In the genomic region with DNA sequence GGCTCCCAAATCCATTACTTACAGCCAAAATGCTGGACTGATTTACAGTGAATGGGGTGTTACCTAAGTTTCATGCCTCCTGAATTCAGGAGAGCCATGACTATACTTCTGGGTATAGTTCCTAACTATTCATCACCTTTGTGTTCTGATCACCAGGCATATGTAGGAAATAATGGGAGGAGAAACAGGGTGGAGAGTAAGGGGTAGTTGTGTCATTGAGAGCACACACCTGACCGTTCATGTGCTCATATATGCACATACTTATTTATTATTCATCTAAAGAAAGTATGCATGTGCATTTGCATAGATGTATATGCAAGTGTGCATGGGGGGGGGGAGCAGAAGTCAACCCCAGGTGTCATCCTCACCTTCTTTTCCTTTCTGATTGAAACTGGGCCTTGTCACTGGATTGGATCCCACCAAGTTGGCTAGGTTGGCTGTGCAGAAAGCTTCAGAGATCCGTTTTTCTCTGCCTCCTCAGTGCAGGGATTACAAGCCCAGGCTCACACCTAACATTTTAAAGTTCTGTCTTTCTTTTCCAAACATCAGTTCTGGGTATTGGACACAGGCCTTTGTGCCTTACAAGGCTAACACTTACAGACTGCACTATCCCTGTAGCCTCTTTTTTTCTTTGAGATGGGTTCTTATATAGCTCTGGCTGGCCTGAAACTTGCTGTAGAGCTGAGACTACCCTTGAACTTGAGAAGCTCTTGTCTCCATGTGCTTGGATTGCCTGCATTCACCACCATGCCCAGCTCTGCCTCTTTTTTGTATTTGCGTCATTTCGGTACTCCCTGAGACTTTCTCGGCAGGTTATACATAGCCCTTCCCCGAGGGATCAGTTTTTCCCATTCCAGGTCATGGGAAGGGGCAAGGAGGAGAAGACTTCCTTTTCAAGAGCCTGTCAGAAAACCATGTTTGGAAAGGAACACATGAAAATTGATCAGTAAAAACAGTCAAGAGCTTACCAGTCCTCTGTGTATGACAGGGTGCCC, we compare ENCODE assay signal across 27 mouse cellular contexts. TPM values are rescaled to one million over a fixed set of nuclear protein-coding genes. Genes with fewer than 3 reads are reported as not detected.
DNase-seq lines count a peak whose midpoint lies in the region; ATAC-seq and TF ChIP-seq lines count a peak whose summit lies in the region.
"Had no signal": no experiment of that assay in that cellular context is flagged by ENCODE, and none has a peak within 500 bp of the region (broad histone marks: within the 10 kb centered on the region; RNA-seq: fewer than 3 reads in every experiment).

No protein-coding gene starts in this region.

- no peaks in the 10 kb centered on the region for H3K9me3 ChIP-seq in heart, embryonic 10.5 days
- H3K9me3 ChIP-seq in kidney, embryonic 16.5 days (ENCODE audit: low read length) = no peaks in the 10 kb centered on the region
- no peaks in the 10 kb centered on the region for H3K9me3 ChIP-seq in forebrain, embryonic 11.5 days (ENCODE audit: control insufficient read depth, low read length)
- H3K9me3 ChIP-seq: embryonic facial prominence, embryonic 12.5 days; embryonic facial prominence, embryonic 15.5 days; forebrain, embryonic 12.5 days; forebrain, embryonic 15.5 days; G1E; hindbrain, embryonic 10.5 days; hindbrain, embryonic 13.5 days had no signal

- WGBS in heart, embryonic 10.5 days = 80% methylated on average over 6 of the region's 6 CpGs
- WGBS in kidney, adult 2 months = 88% methylated on average over 6 of the region's 6 CpGs
- 76% methylated on average over 6 of the region's 6 CpGs for WGBS in kidney, embryonic 16.5 days
- 78% methylated on average over 6 of the region's 6 CpGs for WGBS in forebrain, embryonic 11.5 days

- no peak overlapping the region for H3K4me3 ChIP-seq in heart, embryonic 10.5 days
- no peak overlapping the region for H3K4me3 ChIP-seq in kidney, adult 2 months (ENCODE audit: insufficient read depth, low read depth, low read length)
- no peak overlapping the region for H3K4me3 ChIP-seq in kidney, embryonic 16.5 days (ENCODE audit: low read length)
- H3K4me3 ChIP-seq in testis, adult 2 months (ENCODE audit: control insufficient read depth, low read depth, low read length) = peak overlapping the region; percentile 50
- H3K4me3 ChIP-seq in forebrain, embryonic 11.5 days (ENCODE audit: low read depth, low read length) = no peak overlapping the region
- H3K4me3 ChIP-seq: embryonic facial prominence, embryonic 12.5 days; embryonic facial prominence, embryonic 15.5 days; forebrain, embryonic 12.5 days; forebrain, embryonic 15.5 days; hindbrain, embryonic 10.5 days; hindbrain, embryonic 13.5 days had no signal

- no peak overlapping the region for H3K9ac ChIP-seq in kidney, embryonic 16.5 days (replicated peaks; ENCODE audit: low read length)
- H3K9ac ChIP-seq in forebrain, embryonic 11.5 days (ENCODE audit: low read length) = no peak overlapping the region
- H3K9ac ChIP-seq: embryonic facial prominence, embryonic 12.5 days; embryonic facial prominence, embryonic 15.5 days; forebrain, embryonic 12.5 days; forebrain, embryonic 15.5 days; hindbrain, embryonic 13.5 days had no signal

- H3K4me2 ChIP-seq in kidney, embryonic 16.5 days (replicated peaks; ENCODE audit: low read depth, low read length) = no peak overlapping the region
- H3K4me2 ChIP-seq in forebrain, embryonic 11.5 days (ENCODE audit: low read depth, low read length, severe bottlenecking) = no peak overlapping the region
- H3K4me2 ChIP-seq: embryonic facial prominence, embryonic 12.5 days; embryonic facial prominence, embryonic 15.5 days; forebrain, embryonic 12.5 days; forebrain, embryonic 15.5 days; heart, embryonic 11.5 days; hindbrain, embryonic 13.5 days had no signal

- peaks cover 4% of the 10 kb centered on the region; the same call in 1 of the 2 replicates for H3K27me3 ChIP-seq in heart, embryonic 10.5 days (ENCODE audit: insufficient read depth, poor library complexity, severe bottlenecking)
- no peaks in the 10 kb centered on the region for H3K27me3 ChIP-seq in kidney, adult 2 months (replicated peaks; ENCODE audit: control insufficient read depth, insufficient read depth, low read length)
- no peaks in the 10 kb centered on the region for H3K27me3 ChIP-seq in kidney, embryonic 16.5 days (ENCODE audit: insufficient read depth, low read length)
- no peaks in the 10 kb centered on the region for H3K27me3 ChIP-seq in testis, adult 2 months (ENCODE audit: control insufficient read depth, insufficient read depth, low read length)
- no peaks in the 10 kb centered on the region for H3K27me3 ChIP-seq in forebrain, embryonic 11.5 days (ENCODE audit: control insufficient read depth, insufficient read depth, low read length)
- H3K27me3 ChIP-seq: CH12.LX; embryonic facial prominence, embryonic 12.5 days; embryonic facial prominence, embryonic 15.5 days; forebrain, embryonic 12.5 days; forebrain, embryonic 15.5 days; hindbrain, embryonic 13.5 days; Patski had no signal

- no peak for ATAC-seq in kidney, embryonic 16.5 days (ENCODE audit: low FRiP score, low TSS enrichment)
- no peak for ATAC-seq in forebrain, embryonic 11.5 days (replicated peaks; ENCODE audit: low FRiP score)
- ATAC-seq: forebrain, embryonic 15.5 days; hindbrain, embryonic 16.5 days; Patski had no signal

- H3K36me3 ChIP-seq in heart, embryonic 10.5 days = no peaks in the 10 kb centered on the region
- H3K36me3 ChIP-seq in kidney, adult 2 months (ENCODE audit: control insufficient read depth, insufficient read depth, low read length) = no peaks in the 10 kb centered on the region
- no peaks in the 10 kb centered on the region for H3K36me3 ChIP-seq in kidney, embryonic 16.5 days (ENCODE audit: insufficient read depth, low read length)
- H3K36me3 ChIP-seq in testis, adult 2 months (ENCODE audit: control insufficient read depth, insufficient read depth, low read length) = no peaks in the 10 kb centered on the region
- H3K36me3 ChIP-seq in forebrain, embryonic 11.5 days (ENCODE audit: control insufficient read depth, insufficient read depth, low read length) = no peaks in the 10 kb centered on the region
- H3K36me3 ChIP-seq: embryonic facial prominence, embryonic 12.5 days; embryonic facial prominence, embryonic 15.5 days; forebrain, embryonic 12.5 days; forebrain, embryonic 15.5 days; G1E; hindbrain, embryonic 10.5 days; hindbrain, embryonic 13.5 days had no signal

- H3K4me1 ChIP-seq in heart, embryonic 10.5 days = peaks cover 20% of the 10 kb centered on the region
- H3K4me1 ChIP-seq in kidney, adult 2 months (ENCODE audit: control insufficient read depth, insufficient read depth, low read length) = peaks cover 9% of the 10 kb centered on the region
- H3K4me1 ChIP-seq in kidney, embryonic 16.5 days (ENCODE audit: insufficient read depth, low read length) = 0 out of 2 replicates have a peak, but pooled peaks cover 9% of the 10 kb centered on the region
- no peaks in the 10 kb centered on the region; the same call in 1 of the 2 replicates for H3K4me1 ChIP-seq in testis, adult 2 months (ENCODE audit: control insufficient read depth, insufficient read depth, low read length)
- no peaks in the 10 kb centered on the region for H3K4me1 ChIP-seq in forebrain, embryonic 11.5 days (replicated peaks; ENCODE audit: control insufficient read depth, insufficient read depth, low read length)
- H3K4me1 ChIP-seq: embryonic facial prominence, embryonic 15.5 days; forebrain, embryonic 12.5 days had no signal

- no peak overlapping the region for H3K27ac ChIP-seq in heart, embryonic 10.5 days
- H3K27ac ChIP-seq in kidney, adult 2 months (ENCODE audit: insufficient read depth, low read depth, low read length) = 0 out of 2 replicates have a peak overlapping the region, but pooled peaks have one; percentile 19
- no peak overlapping the region for H3K27ac ChIP-seq in kidney, embryonic 16.5 days (ENCODE audit: low read length)
- H3K27ac ChIP-seq in testis, adult 2 months (ENCODE audit: control insufficient read depth, insufficient read depth, low read depth, low read length) = no peak overlapping the region
- H3K27ac ChIP-seq in forebrain, embryonic 11.5 days (ENCODE audit: low read depth, low read length) = no peak overlapping the region
- H3K27ac ChIP-seq: embryonic facial prominence, embryonic 12.5 days; embryonic facial prominence, embryonic 15.5 days; forebrain, embryonic 12.5 days; forebrain, embryonic 15.5 days; hindbrain, embryonic 10.5 days; hindbrain, embryonic 13.5 days had no signal

- no peak for TF ChIP-seq POLR2A in kidney, adult 2 months (IDR thresholded peaks at IDR 0.05; ENCODE audit: low read depth, low read length)
- TF ChIP-seq POLR2A in testis, adult 2 months (IDR thresholded peaks at IDR 0.05; ENCODE audit: control insufficient read depth, low read depth, low read length) = no peak

- DNase-seq in heart, adult 11 months = peak; percentile 93
- DNase-seq in heart, embryonic 10.5 days (ENCODE audit: low spot score) = no peak
- no peak for DNase-seq in kidney, adult 2 months
- no peak for DNase-seq in testis, postnatal 10 days (ENCODE audit: low spot score)
- no peak for DNase-seq in forebrain, embryonic 11.5 days (ENCODE audit: low spot score)
- DNase-seq: adrenal gland, postnatal 10 days; adrenal gland, postnatal 36 days; B cell, adult 2 months; cerebellum, adult 11 months; cerebellum, adult 2 months; cerebellum, adult 9-11 months; cerebellum, postnatal 25 days; gastrocnemius, postnatal 10 days had no signal

- no peak for TF ChIP-seq CTCF in kidney, adult 2 months (conservative IDR thresholded peaks at IDR 0.05; ENCODE audit: insufficient read depth, insufficient read length, low read depth, low read length)
- TF ChIP-seq CTCF in testis, adult 2 months (IDR thresholded peaks at IDR 0.05; ENCODE audit: control insufficient read depth, insufficient read depth, insufficient replicate concordance, low read depth, low read length) = no peak

RNA-seq across cellular contexts. Expression of gene Tmigd3, which starts 3.0 kb away (rescaled TPM):
- polyA plus RNA-seq in heart, embryonic 10.5 days (2016; fragmentation: Nextera tagmentation; extraction: Ambion mirVana) = 0.70 and 0.73 TPM in 2 replicates
- polyA plus RNA-seq in kidney, adult 2 months (2012; rRNA removed) = 0.28 TPM in 1 of 2 replicates, not detected in the other
- not detected in 2 replicates for polyA plus RNA-seq in kidney, embryonic 16.5 days (2015; fragmentation: Nextera tagmentation; extraction: Ambion mirVana)
- 290 and 388 TPM in 2 replicates for polyA plus RNA-seq in testis, adult 2 months (2012; rRNA removed)
- 0.21 TPM in 1 of 2 replicates, not detected in the other for polyA plus RNA-seq in forebrain, embryonic 11.5 days (2014; fragmentation: Nextera tagmentation; extraction: Ambion mirVana)
- polyA plus RNA-seq: embryonic facial prominence, embryonic 12.5 days; forebrain, embryonic 12.5 days; hindbrain, embryonic 10.5 days; hindbrain, embryonic 13.5 days; hindbrain, embryonic 16.5 days; Patski had no signal

RNA-seq across cellular contexts. Expression of gene Adora3, which starts 3.1 kb away (rescaled TPM):
- not detected in 2 replicates for polyA plus RNA-seq in heart, embryonic 10.5 days (2016; fragmentation: Nextera tagmentation; extraction: Ambion mirVana)
- polyA plus RNA-seq in kidney, adult 2 months (2012; rRNA removed) = 0.19 and 0.20 TPM in 2 replicates
- not detected in 2 replicates for polyA plus RNA-seq in kidney, embryonic 16.5 days (2015; fragmentation: Nextera tagmentation; extraction: Ambion mirVana)
- 10.9 and 13.6 TPM in 2 replicates for polyA plus RNA-seq in testis, adult 2 months (2012; rRNA removed)
- polyA plus RNA-seq in forebrain, embryonic 11.5 days (2014; fragmentation: Nextera tagmentation; extraction: Ambion mirVana) = 0.23 TPM in 1 of 2 replicates, not detected in the other
- polyA plus RNA-seq: G1E; heart, embryonic 14.5 days; Patski had no signal

RNA-seq across cellular contexts. Expression of gene I830077J02Rik, which starts 58.7 kb away (rescaled TPM):
- 2.0 and 3.4 TPM in 2 replicates for polyA plus RNA-seq in heart, embryonic 10.5 days (2016; fragmentation: Nextera tagmentation; extraction: Ambion mirVana)
- 0.57 and 1.4 TPM in 2 replicates for polyA plus RNA-seq in kidney, adult 2 months (2012; rRNA removed)
- polyA plus RNA-seq in kidney, embryonic 16.5 days (2015; fragmentation: Nextera tagmentation; extraction: Ambion mirVana) = 0.40 and 0.62 TPM in 2 replicates
- polyA plus RNA-seq in testis, adult 2 months (2012; rRNA removed) = 0.14 TPM in 1 of 2 replicates, not detected in the other
- 0.52 and 0.64 TPM in 2 replicates for polyA plus RNA-seq in forebrain, embryonic 11.5 days (2014; fragmentation: Nextera tagmentation; extraction: Ambion mirVana)

Comparison
In these comparisons a context has a peak if more than half of its experiments do, and no peak if none do; other contexts are left out.
1. RNA of gene Tmigd3, which starts 3.0 kb away (polyA plus RNA-seq): 290 to 388 TPM in testis, adult 2 months; 0.70 to 0.73 TPM in heart, embryonic 10.5 days, 0.28 TPM in kidney, adult 2 months, 0.21 TPM in forebrain, embryonic 11.5 days and not detected in kidney, embryonic 16.5 days; every median in the first group is over 100 times any median in the second.